Mouse (Mus musculus) mature B cell (primary cell): Measurements from ENCODE around the gene Snrnp35.

Experiments
- in situ Hi-C: fragments of 300-500 bp; cut with MboI; formaldehyde crosslinking; loops from 2 replicates; pipeline ENCODE4 v1.14.3; 2019

The Snrnp35 gene

DNA sequence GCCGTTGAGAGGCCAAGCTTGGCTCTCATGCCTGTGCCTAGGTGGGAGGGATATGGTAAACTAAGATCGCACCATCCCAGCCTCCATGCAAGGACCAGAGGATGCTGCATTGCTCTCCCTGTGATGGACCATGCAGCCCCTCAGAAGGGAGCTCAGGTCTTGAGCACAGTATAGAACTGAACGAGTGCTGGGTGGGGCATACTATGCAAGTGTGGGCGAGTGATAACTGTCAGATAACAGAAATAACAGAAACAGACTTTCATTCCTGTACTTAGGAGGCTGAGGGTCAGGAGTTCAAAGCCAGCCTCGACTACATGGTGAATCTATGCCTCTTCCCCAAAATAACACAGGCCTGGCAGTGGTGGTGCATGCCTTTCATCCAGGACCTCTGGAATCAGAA is 52.1 kb downstream of the Snrnp35 start:
- in situ Hi-C loops: loop anchor here (10.0 kb wide), 1 partner anchor 50 kb away; the partner anchor contains the start of gene Snrnp35

DNA sequence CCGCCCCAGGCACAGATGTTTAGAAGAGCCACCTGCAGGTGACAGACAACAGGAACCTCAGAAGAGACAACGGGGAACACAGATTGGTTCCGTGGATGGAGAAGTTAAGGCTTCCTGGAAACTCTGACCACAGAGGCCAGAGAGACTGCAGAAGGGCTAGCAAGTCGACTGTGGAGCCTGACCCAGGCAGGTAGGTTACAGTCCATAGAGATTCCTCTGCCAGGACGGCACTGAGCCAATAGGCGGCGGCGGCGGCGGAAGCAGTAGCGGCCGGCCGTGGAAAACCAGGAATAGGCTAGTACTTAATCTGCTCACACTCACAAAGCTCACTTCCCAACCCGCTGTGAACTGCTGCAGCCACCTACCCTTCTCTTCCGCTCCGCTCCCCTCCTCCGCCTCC is 53.8 kb downstream of the Snrnp35 start:
- in situ Hi-C loops: loop anchor here (10.0 kb wide), 1 partner anchor 52 kb away; the partner anchor contains the start of gene Snrnp35

DNA sequence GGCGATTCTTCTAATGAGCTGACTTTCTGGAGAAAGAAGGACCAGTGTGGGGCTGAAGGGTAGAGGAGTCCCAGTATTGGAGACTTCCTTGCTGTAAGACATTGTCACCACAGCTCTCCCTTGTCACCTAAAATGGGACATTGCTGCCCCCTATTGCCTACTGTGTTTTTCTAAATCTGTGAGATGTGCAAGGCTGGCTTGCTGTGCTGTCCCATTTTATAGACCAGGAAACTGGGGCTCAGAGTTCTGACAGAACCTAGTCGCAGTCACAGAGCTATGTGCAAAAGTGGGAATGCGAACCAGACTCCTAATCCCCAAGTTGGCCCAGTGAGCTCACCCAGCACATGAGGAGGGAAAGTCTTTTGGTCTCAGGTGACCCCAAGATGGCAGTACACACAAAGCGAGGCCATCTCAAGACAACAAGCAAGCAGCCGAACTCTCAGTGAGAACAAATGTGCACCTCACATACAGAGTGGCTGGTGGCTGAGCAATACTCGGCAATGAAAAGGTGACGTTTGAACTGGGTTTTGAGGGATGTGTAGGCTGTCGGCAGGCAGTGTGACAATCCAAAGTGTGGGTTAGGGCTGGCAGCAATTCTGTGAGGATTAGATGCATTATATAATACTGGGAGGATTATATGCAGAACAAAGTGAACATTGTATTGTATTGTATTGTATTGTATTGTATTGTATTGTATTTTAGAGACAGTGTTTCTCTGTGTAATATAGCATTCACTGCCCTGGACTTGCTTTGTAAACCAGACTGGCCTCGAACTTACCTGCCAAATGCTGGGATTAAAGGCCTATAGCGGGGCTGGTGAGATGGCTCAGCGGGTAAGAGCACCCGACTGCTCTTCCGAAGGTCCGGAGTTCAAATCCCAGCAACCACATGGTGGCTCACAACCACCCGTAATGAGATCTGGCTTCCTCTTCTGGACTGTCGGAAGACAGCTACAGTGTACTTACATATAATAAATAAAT is 56.2 kb downstream of the Snrnp35 start:
- in situ Hi-C loops: loop anchor here (10.0 kb wide), 1 partner anchor 54 kb away; the partner anchor contains the start of gene Snrnp35

DNA sequence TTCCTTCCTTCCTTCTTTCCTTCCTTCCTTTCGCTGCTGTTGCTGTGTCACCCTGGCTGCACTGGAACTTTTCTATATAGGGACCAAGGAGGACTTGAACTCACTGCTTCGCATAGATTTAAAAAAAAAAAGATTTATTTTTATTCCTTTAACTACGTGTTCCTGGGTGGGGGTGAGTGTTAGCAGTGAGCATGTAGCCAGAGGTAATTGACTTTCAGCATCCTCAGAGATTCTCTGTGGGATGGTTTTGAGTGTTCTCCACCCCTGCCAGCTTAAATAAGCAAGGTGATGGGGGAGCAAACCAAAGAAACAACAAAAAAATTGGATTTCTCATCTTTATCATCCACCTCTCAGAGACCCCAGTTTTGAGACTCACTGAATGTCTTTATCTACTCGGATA is 57.0 kb downstream of the Snrnp35 start:
- in situ Hi-C loops: loop anchor here (5.0 to 10.0 kb wide), 2 partner anchors 55 to 113 kb away; partner anchors contain the start of genes Sbno1 and Snrnp35

DNA sequence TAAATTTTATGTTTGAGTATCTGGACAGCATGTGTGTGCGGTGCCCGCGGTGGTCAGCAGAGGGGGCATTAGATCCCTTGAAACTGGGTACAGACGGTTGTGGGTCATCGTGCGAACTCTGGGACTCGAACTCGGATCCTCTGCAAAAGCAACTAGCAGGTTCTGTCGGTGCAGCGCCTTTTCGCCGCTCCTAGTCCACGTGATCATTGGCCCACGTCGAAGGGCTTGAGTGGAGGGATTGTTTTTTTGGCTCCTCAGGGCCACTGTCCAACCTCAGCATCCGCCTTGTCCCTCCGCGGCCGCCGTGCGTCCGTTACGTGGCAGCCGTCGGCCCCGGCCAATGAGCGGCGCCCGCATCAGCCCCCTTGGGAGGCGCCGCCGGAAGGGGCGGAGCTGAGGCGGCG is 57.5 kb downstream of the Snrnp35 start, which contains the start of gene Tmed2:
Gene Tmed2 (plus strand): TSS at position 313 of the 404 bp plus-strand sequence.
- in situ Hi-C loops: loop anchor here (5.0 kb wide), 1 partner anchor 113 kb away; the partner anchor contains the start of gene Sbno1
